Mouse (Mus musculus): ENCODE data around the gene Ctsll3. TPM values are rescaled to one million over a fixed set of nuclear protein-coding genes. Genes with fewer than 3 reads are reported as not detected.

Gene Ctsll3
- polyA plus RNA-seq, 1 experiment, result not detected

- no peaks in the 10 kb centered on the region for H3K9me3 ChIP-seq (replicated peaks; ENCODE audit: control insufficient read depth, insufficient read depth, low read length, poor library complexity, severe bottlenecking)
- no peaks in the 10 kb centered on the region for H3K27me3 ChIP-seq (ENCODE audit: control insufficient read depth, insufficient read depth, low read length, poor library complexity, severe bottlenecking)
- no peak overlapping the region for H3K9ac ChIP-seq (ENCODE audit: low read depth, poor library complexity, severe bottlenecking)
- no peak overlapping the region for H3K4me3 ChIP-seq (ENCODE audit: low read depth, low read length)
- TF ChIP-seq EP300 (IDR thresholded peaks at IDR 0.05; ENCODE audit: insufficient read depth, low read depth, low read length) (no peak), CTCF (IDR thresholded peaks at IDR 0.05; ENCODE audit: low read depth, low read length) (no peak), POLR2A (IDR thresholded peaks at IDR 0.05; ENCODE audit: insufficient read depth, low read length) (no peak)
- H3K27ac ChIP-seq (ENCODE audit: insufficient read depth, low read length), result no peak overlapping the region
- no peaks in the 10 kb centered on the region for H3K4me1 ChIP-seq (ENCODE audit: control insufficient read depth, insufficient read depth, low read length)
- H3K36me3 ChIP-seq (ENCODE audit: control insufficient read depth, insufficient read depth, low read length, poor library complexity, severe bottlenecking), result no peaks in the 10 kb centered on the region
Measured at GRCm38 (mm10) chr13:60820486-60821175, 18.0 kb upstream of the Ctsll3 start.

GRCm38 (mm10) chr13:60819469-60819868 lies 16.8 kb upstream of the Ctsll3 start:
- Histone ChIP-seq H3K4me1 (ENCODE audit: control insufficient read depth, insufficient read depth, low read length) (no peaks in the 10 kb centered on the region), H3K27ac (ENCODE audit: insufficient read depth, low read length) (no peak overlapping the region), H3K9ac (ENCODE audit: low read depth, poor library complexity, severe bottlenecking) (no peak overlapping the region), H3K4me3 (ENCODE audit: low read depth, low read length) (no peak overlapping the region), H3K9me3 (replicated peaks; ENCODE audit: control insufficient read depth, insufficient read depth, low read length, poor library complexity, severe bottlenecking) (no peaks in the 10 kb centered on the region), H3K27me3 (ENCODE audit: control insufficient read depth, insufficient read depth, low read length, poor library complexity, severe bottlenecking) (no peaks in the 10 kb centered on the region), H3K36me3 (ENCODE audit: control insufficient read depth, insufficient read depth, low read length, poor library complexity, severe bottlenecking) (no peaks in the 10 kb centered on the region)
- TF ChIP-seq CTCF (IDR thresholded peaks at IDR 0.05; ENCODE audit: low read depth, low read length) (peak; percentile 74), POLR2A (IDR thresholded peaks at IDR 0.05; ENCODE audit: insufficient read depth, low read length) (no peak), EP300 (IDR thresholded peaks at IDR 0.05; ENCODE audit: insufficient read depth, low read depth, low read length) (no peak)

GRCm38 (mm10) chr13:60813722-60814121 lies 11.1 kb upstream of the Ctsll3 start:
- Histone ChIP-seq H3K36me3 (ENCODE audit: control insufficient read depth, insufficient read depth, low read length, poor library complexity, severe bottlenecking) (no peaks in the 10 kb centered on the region), H3K4me1 (ENCODE audit: control insufficient read depth, insufficient read depth, low read length) (no peaks in the 10 kb centered on the region), H3K4me3 (ENCODE audit: low read depth, low read length) (no peak overlapping the region), H3K9me3 (replicated peaks; ENCODE audit: control insufficient read depth, insufficient read depth, low read length, poor library complexity, severe bottlenecking) (no peaks in the 10 kb centered on the region), H3K27me3 (ENCODE audit: control insufficient read depth, insufficient read depth, low read length, poor library complexity, severe bottlenecking) (no peaks in the 10 kb centered on the region), H3K9ac (ENCODE audit: low read depth, poor library complexity, severe bottlenecking) (no peak overlapping the region), H3K27ac (ENCODE audit: insufficient read depth, low read length) (no peak overlapping the region)
- TF ChIP-seq CTCF (IDR thresholded peaks at IDR 0.05; ENCODE audit: low read depth, low read length) (no peak), EP300 (IDR thresholded peaks at IDR 0.05; ENCODE audit: insufficient read depth, low read depth, low read length) (no peak), POLR2A (IDR thresholded peaks at IDR 0.05; ENCODE audit: insufficient read depth, low read length) (no peak)

GRCm38 (mm10) chr13:60812768-60813167 lies 10.1 kb upstream of the Ctsll3 start:
- Histone ChIP-seq H3K9me3 (replicated peaks; ENCODE audit: control insufficient read depth, insufficient read depth, low read length, poor library complexity, severe bottlenecking) (no peaks in the 10 kb centered on the region), H3K27me3 (ENCODE audit: control insufficient read depth, insufficient read depth, low read length, poor library complexity, severe bottlenecking) (no peaks in the 10 kb centered on the region), H3K9ac (ENCODE audit: low read depth, poor library complexity, severe bottlenecking) (no peak overlapping the region), H3K36me3 (ENCODE audit: control insufficient read depth, insufficient read depth, low read length, poor library complexity, severe bottlenecking) (no peaks in the 10 kb centered on the region), H3K4me1 (ENCODE audit: control insufficient read depth, insufficient read depth, low read length) (no peaks in the 10 kb centered on the region), H3K4me3 (ENCODE audit: low read depth, low read length) (no peak overlapping the region), H3K27ac (ENCODE audit: insufficient read depth, low read length) (no peak overlapping the region)
- TF ChIP-seq EP300 (IDR thresholded peaks at IDR 0.05; ENCODE audit: insufficient read depth, low read depth, low read length) (no peak), CTCF (IDR thresholded peaks at IDR 0.05; ENCODE audit: low read depth, low read length) (no peak), POLR2A (IDR thresholded peaks at IDR 0.05; ENCODE audit: insufficient read depth, low read length) (no peak)

GRCm38 (mm10) chr13:60809690-60810089 lies 7.0 kb upstream of the Ctsll3 start:
- Histone ChIP-seq H3K9ac (ENCODE audit: low read depth, poor library complexity, severe bottlenecking) (no peak overlapping the region), H3K27me3 (ENCODE audit: control insufficient read depth, insufficient read depth, low read length, poor library complexity, severe bottlenecking) (no peaks in the 10 kb centered on the region), H3K27ac (ENCODE audit: insufficient read depth, low read length) (no peak overlapping the region), H3K4me3 (ENCODE audit: low read depth, low read length) (no peak overlapping the region), H3K9me3 (replicated peaks; ENCODE audit: control insufficient read depth, insufficient read depth, low read length, poor library complexity, severe bottlenecking) (no peaks in the 10 kb centered on the region), H3K36me3 (ENCODE audit: control insufficient read depth, insufficient read depth, low read length, poor library complexity, severe bottlenecking) (no peaks in the 10 kb centered on the region), H3K4me1 (ENCODE audit: control insufficient read depth, insufficient read depth, low read length) (no peaks in the 10 kb centered on the region)
- no peak for TF ChIP-seq CTCF (IDR thresholded peaks at IDR 0.05; ENCODE audit: low read depth, low read length)
- no peak for TF ChIP-seq EP300 (IDR thresholded peaks at IDR 0.05; ENCODE audit: insufficient read depth, low read depth, low read length)
- no peak for TF ChIP-seq POLR2A (IDR thresholded peaks at IDR 0.05; ENCODE audit: insufficient read depth, low read length)

- Histone ChIP-seq H3K27ac (ENCODE audit: insufficient read depth, low read length) (no peak overlapping the region), H3K4me1 (ENCODE audit: control insufficient read depth, insufficient read depth, low read length) (no peaks in the 10 kb centered on the region), H3K27me3 (ENCODE audit: control insufficient read depth, insufficient read depth, low read length, poor library complexity, severe bottlenecking) (no peaks in the 10 kb centered on the region), H3K9ac (ENCODE audit: low read depth, poor library complexity, severe bottlenecking) (no peak overlapping the region), H3K36me3 (ENCODE audit: control insufficient read depth, insufficient read depth, low read length, poor library complexity, severe bottlenecking) (no peaks in the 10 kb centered on the region), H3K9me3 (replicated peaks; ENCODE audit: control insufficient read depth, insufficient read depth, low read length, poor library complexity, severe bottlenecking) (no peaks in the 10 kb centered on the region), H3K4me3 (ENCODE audit: low read depth, low read length) (no peak overlapping the region)
- TF ChIP-seq CTCF (IDR thresholded peaks at IDR 0.05; ENCODE audit: low read depth, low read length), result no peak
- TF ChIP-seq EP300 (IDR thresholded peaks at IDR 0.05; ENCODE audit: insufficient read depth, low read depth, low read length), result no peak
- TF ChIP-seq POLR2A (IDR thresholded peaks at IDR 0.05; ENCODE audit: insufficient read depth, low read length), result no peak
Measured at GRCm38 (mm10) chr13:60789466-60789865, 13.2 kb downstream of the Ctsll3 start.
